Mouse (Mus musculus) heart, embryonic 11.5 days (tissue): ENCODE results near the gene Pias1. TPM values are rescaled to one million over a fixed set of nuclear protein-coding genes. Genes with fewer than 3 reads are reported as not detected.
A peak's percentile ranks its signal among the peaks of the same experiment; 100 is the strongest.

Experiments
- ATAC-seq: fragments of 200-750 bp; cut with Nextera tagmentation; replicated peaks from 2 replicates; pipeline ENCODE4 v1.8.0; 2017; ENCODE audit warnings: moderate library complexity; ENCODE audit not compliant: insufficient number of reproducible peaks, low FRiP score, low TSS enrichment
- H3K27ac ChIP-seq: fragments of 300-500 bp; sonication (generic); 2 replicates; pipeline ENCODE4 v1.5.1; 2014; ENCODE audit warnings: mild to moderate bottlenecking, low read depth, low read length
- H3K27me3 ChIP-seq: fragments of 300-500 bp; sonication (generic); 2 replicates; pipeline ENCODE4 v1.6.1; 2014; ENCODE audit warnings: mild to moderate bottlenecking, low read length, mixed read lengths; ENCODE audit not compliant: control insufficient read depth, insufficient read depth
- H3K36me3 ChIP-seq: fragments of 300-500 bp; sonication (generic); 2 replicates; pipeline ENCODE4 v1.6.1; 2014; ENCODE audit warnings: mild to moderate bottlenecking, low read length, moderate library complexity, mixed read lengths; ENCODE audit not compliant: control insufficient read depth, insufficient read depth
- H3K4me1 ChIP-seq: fragments of 300-500 bp; sonication (generic); 2 replicates; pipeline ENCODE4 v1.6.1; 2014; ENCODE audit warnings: low read length; ENCODE audit not compliant: control insufficient read depth, insufficient read depth
- H3K4me2 ChIP-seq: fragments of 300-500 bp; sonication (generic); 2 replicates; pipeline ENCODE4 v1.6.1; 2014; ENCODE audit warnings: mild to moderate bottlenecking, moderate library complexity
- H3K4me3 ChIP-seq: fragments of 300-500 bp; sonication (generic); 2 replicates; pipeline ENCODE4 v1.5.1; 2014; ENCODE audit warnings: low read depth, low read length
- H3K9ac ChIP-seq: fragments of 300-500 bp; sonication (generic); 2 replicates; pipeline ENCODE4 v1.6.1; 2014; ENCODE audit warnings: mild to moderate bottlenecking, low read depth, low read length, moderate library complexity
- H3K9me3 ChIP-seq: fragments of 300-500 bp; sonication (generic); replicated peaks from 2 replicates; pipeline ENCODE4 v1.6.1; 2016; ENCODE audit warnings: low read length; ENCODE audit not compliant: control insufficient read depth
- WGBS: fragments of 180-500 bp; shearing (Covaris S2); extraction: QIAGEN DNeasy Blood & Tissue Kit; methylation state at CpG from one replicate; pipeline ENCODE4 v1.1.7; 2014; ENCODE audit not compliant: insufficient replicate concordance; 5-methylcytosine and 5-hydroxymethylcytosine counted together
- polyA plus RNA-seq: library from polyadenylated mRNA; unstranded; fragments of >200 nt; fragmentation: Nextera tagmentation; extraction: Ambion mirVana; gene quantifications from 2 replicates; pipeline ENCODE4 v1.2.1, GENCODE M21; 2014

Pias1 gene
- polyA plus RNA-seq, 1 experiment from 2014 or later = 43.7 TPM

- Histone ChIP-seq H3K4me1 (peaks cover 8% of the 10 kb centered on the region), H3K36me3 (no peaks in the 10 kb centered on the region), H3K9ac (no peak overlapping the region), H3K9me3 (no peaks in the 10 kb centered on the region), H3K4me2 (no peak overlapping the region), H3K27ac (no peak overlapping the region), H3K4me3 (no peak overlapping the region), H3K27me3 (no peaks in the 10 kb centered on the region)
- no peak for ATAC-seq
- 69% methylated on average over 10 of the region's 10 CpGs for WGBS
These were observed 144.2 kb downstream of the Pias1 start for GRCm38 (mm10) chr9:62843356-62844024.

GRCm38 (mm10) chr9:62839172-62839770 is 148.5 kb downstream of the Pias1 start:
- Histone ChIP-seq H3K4me2 (peak overlapping the region; percentile 78), H3K27ac (peak overlapping the region; percentile 73), H3K36me3 (no peaks in the 10 kb centered on the region), H3K4me3 (peak overlapping the region; percentile 71), H3K4me1 (peaks cover 11% of the 10 kb centered on the region), H3K9me3 (no peaks in the 10 kb centered on the region), H3K9ac (peak overlapping the region; percentile 92), H3K27me3 (no peaks in the 10 kb centered on the region)
- no peak for ATAC-seq
- WGBS = 13% methylated on average over 14 of the region's 14 CpGs

DNA sequence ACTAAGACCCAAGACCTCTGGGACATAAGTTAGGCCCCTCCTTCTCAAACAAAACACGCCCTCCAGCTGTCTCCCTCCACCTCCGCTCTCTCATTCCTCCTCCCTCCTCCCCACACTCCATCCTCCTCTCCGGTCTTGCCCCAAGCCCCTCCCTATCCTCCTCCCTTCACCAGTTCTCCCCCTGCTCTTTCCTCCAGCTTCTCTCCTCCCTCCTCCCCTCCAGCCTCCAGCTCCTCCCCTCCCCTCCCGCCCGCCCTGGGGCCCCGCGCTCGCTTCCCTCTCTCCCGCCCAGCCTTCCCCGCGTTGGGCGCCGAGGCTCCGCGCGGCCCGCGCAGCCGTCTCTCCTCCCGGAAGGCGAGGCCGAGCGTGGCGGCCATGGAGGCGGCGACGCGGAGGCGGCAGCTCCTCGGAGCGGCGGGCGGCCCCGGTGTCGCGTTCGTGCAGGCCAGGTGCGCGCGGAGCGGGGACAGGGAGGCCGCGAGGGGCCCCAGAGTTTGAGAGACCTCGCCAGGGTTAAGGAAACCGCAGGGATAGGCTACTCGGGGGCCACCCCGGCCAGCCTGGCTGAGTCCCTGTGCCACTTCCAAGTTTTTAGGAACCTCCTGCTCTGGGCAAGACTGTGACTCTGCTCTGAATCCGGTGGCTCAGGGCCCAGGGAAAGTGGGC is 149.1 kb downstream of the Pias1 start, which contains the start of gene Cln6:
Gene Cln6, plus strand, starts transcription at position 280 of the 666 bp plus-strand sequence.
- peak; percentile 91 for ATAC-seq
- peak within 1 kb of the TSS; percentile 71 for H3K4me3 ChIP-seq
- 0% methylated on average over 37 of the region's 48 CpGs for WGBS
- H3K9ac ChIP-seq = peak within 1 kb of the TSS; percentile 92
- peak within 1 kb of the TSS; percentile 73 for H3K27ac ChIP-seq
- H3K27me3 ChIP-seq = no peaks in the 10 kb centered on the region
- peak within 1 kb of the TSS; percentile 78 for H3K4me2 ChIP-seq
- no peaks in the 10 kb centered on the region for H3K36me3 ChIP-seq
- H3K4me1 ChIP-seq = peaks cover 11% of the 10 kb centered on the region
- H3K9me3 ChIP-seq = no peaks in the 10 kb centered on the region

- Histone ChIP-seq H3K4me2 (peak overlapping the region; percentile 78), H3K4me1 (peaks cover 11% of the 10 kb centered on the region), H3K27me3 (no peaks in the 10 kb centered on the region), H3K9me3 (no peaks in the 10 kb centered on the region), H3K4me3 (peak overlapping the region; percentile 71), H3K36me3 (no peaks in the 10 kb centered on the region), H3K27ac (peak overlapping the region; percentile 12; the same call in 1 of the 2 replicates), H3K9ac (peak overlapping the region; percentile 92)
- no peak for ATAC-seq
- 11% methylated on average over 8 of the region's 8 CpGs for WGBS
These were observed 149.6 kb downstream of the Pias1 start for GRCm38 (mm10) chr9:62838146-62838505.

DNA sequence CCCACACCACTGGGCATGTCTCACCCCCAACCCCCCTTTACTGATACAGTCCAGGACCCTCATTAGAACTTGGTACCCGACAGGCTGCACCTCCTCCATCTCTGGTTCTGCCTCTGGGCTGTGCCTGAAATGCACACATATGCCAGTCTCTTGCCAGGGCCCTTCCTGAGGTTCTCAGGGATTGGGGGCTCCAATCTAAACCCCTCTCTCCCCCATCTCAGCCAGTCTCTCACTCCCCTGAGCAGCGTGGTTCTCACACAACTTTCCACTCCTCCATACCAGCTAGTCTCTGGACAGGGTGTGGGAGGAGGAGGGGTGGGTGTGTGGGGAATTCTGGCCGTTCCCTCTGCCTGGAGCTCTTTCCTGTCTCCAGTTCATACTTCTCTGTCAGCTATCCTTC is 150.1 kb downstream of the Pias1 start:
- Histone ChIP-seq H3K36me3 (no peaks in the 10 kb centered on the region), H3K27ac (0 out of 2 replicates have a peak overlapping the region, but pooled peaks have one; percentile 12), H3K4me3 (no peak overlapping the region), H3K4me2 (peak overlapping the region; percentile 78), H3K9me3 (no peaks in the 10 kb centered on the region), H3K9ac (no peak overlapping the region), H3K27me3 (no peaks in the 10 kb centered on the region), H3K4me1 (peaks cover 11% of the 10 kb centered on the region)
- WGBS = 49% methylated on average over 3 of the region's 3 CpGs
- ATAC-seq = no peak

GRCm38 (mm10) chr9:62835705-62836446 is 151.8 kb downstream of the Pias1 start:
- 60% methylated on average over 4 of the region's 4 CpGs for WGBS
- no peak for ATAC-seq
- Histone ChIP-seq H3K27me3 (no peaks in the 10 kb centered on the region), H3K9me3 (no peaks in the 10 kb centered on the region), H3K27ac (no peak overlapping the region), H3K4me3 (no peak overlapping the region), H3K36me3 (no peaks in the 10 kb centered on the region), H3K4me2 (no peak overlapping the region), H3K4me1 (peaks cover 11% of the 10 kb centered on the region), H3K9ac (no peak overlapping the region)

DNA sequence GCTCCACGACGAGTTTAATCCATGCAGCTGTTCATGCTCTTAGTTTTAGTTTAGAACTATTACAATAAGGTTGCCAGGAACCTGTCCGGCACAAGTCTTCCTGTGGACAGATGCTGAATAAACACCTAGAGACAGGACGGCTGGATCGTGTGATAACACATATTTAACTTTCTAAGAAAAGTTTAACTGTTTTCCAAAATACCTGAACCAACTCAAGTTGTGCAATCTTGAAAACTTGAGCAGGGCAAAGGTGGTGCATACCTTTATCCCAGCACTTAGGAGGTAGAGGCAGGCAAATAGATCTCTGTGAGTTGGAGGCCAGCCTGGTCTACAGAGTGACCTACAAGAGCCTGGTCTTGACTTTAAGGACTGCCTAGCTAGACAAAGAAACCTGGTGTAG is 152.8 kb downstream of the Pias1 start:
- Histone ChIP-seq H3K9me3 (no peaks in the 10 kb centered on the region), H3K36me3 (no peaks in the 10 kb centered on the region), H3K4me1 (peaks cover 10% of the 10 kb centered on the region), H3K27me3 (no peaks in the 10 kb centered on the region), H3K27ac (no peak overlapping the region), H3K4me2 (no peak overlapping the region), H3K9ac (no peak overlapping the region), H3K4me3 (no peak overlapping the region)
- WGBS = 74% methylated on average over 5 of the region's 5 CpGs
- ATAC-seq = no peak

DNA sequence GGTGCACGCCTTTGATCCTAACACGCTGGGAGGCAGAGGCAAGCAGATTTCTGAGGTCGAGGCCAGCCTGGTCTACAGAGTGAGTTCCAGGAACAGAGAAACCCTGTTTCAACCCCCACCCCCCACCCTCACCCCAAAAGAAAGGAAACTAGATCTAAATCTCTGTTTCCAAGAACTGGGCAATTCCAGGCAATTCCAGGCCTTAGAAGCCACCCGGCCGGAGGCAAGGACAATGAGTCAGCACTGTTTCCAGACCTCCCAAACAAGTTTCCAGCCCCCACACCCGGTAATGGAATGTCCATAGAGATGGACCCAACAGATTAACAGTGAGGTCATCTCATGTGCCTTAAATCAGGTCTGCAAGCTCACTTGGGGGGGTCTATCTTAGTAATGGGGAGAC is 157.8 kb downstream of the Pias1 start:
- H3K27me3 ChIP-seq = no peaks in the 10 kb centered on the region
- no peak overlapping the region for H3K4me3 ChIP-seq
- no peak overlapping the region for H3K9ac ChIP-seq
- 72% methylated on average over 6 of the region's 6 CpGs for WGBS
- no peak for ATAC-seq
- no peak overlapping the region for H3K27ac ChIP-seq
- no peaks in the 10 kb centered on the region for H3K36me3 ChIP-seq
- H3K9me3 ChIP-seq = no peaks in the 10 kb centered on the region
- no peak overlapping the region for H3K4me2 ChIP-seq
- H3K4me1 ChIP-seq = peaks cover 11% of the 10 kb centered on the region
